Mouse (Mus musculus): ENCODE data around the gene Olfr30.

DNA sequence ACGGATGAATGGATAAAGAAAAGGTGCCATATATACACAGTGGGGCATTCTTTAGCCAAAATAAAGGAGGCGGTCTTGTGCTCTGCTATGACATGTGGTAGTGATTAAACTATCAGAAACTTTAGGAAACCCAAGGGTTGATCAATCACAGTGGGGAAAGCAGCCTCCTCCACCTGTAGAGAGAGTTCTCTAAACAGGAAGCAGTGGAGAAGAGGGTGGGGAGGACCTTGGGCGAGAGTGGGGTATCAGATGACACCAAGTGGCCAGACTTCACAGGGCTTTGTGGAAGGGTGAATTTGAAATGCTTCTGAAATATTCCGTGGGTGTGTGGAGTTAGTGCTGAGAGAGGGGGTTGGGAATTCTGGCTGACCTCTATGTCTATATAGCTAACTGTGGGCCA, 8.5 kb downstream of the Olfr30 start:
- TF ChIP-seq POLR2A (IDR thresholded peaks at IDR 0.05; ENCODE audit: borderline replicate concordance, extremely low read depth, low read depth, low read length), result no peak
- no peak for TF ChIP-seq CTCF (IDR thresholded peaks at IDR 0.05; ENCODE audit: insufficient read depth, low read length)

Measured in lung, adult 2 months (tissue).